Mouse (Mus musculus): ENCODE results near the gene H2-DMb1. TPM values are rescaled to one million over a fixed set of nuclear protein-coding genes. Genes with fewer than 3 reads are reported as not detected.

H2-DMb1 gene
- polyA plus RNA-seq, 1 experiment from 2014 or later = 0.43 TPM

DNA sequence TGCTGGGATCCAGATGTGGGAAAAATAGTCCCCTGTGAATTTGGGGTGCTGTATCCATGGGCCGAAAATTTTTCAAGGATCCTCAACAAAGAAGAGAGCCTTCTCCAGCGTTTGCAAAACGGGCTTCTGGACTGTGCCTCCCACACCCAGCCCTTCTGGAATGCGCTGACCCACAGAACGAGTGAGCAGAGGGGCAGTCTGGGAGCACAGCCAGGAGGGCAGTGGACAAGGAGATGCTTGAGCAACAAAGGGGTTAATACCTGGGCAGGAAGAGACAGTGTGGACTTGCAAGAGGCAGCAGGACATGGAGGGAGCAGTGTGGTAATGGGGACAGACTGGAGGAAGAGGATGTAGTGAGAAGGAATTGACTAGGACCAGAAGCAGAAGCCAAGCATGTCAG is 2.7 kb downstream of the H2-DMb1 start:
- no peak overlapping the region for H3K4me2 ChIP-seq (ENCODE audit: low read depth, low read length)
- ATAC-seq (ENCODE audit: low read depth) = no peak
- H3K4me3 ChIP-seq (ENCODE audit: low read depth, low read length) = no peak overlapping the region
- no peaks in the 10 kb centered on the region for H3K36me3 ChIP-seq (ENCODE audit: control insufficient read depth, insufficient read depth, low read length)
- H3K27ac ChIP-seq (ENCODE audit: low read depth, low read length) = no peak overlapping the region
- 58% methylated on average over 5 of the region's 5 CpGs for WGBS
- no peaks in the 10 kb centered on the region for H3K27me3 ChIP-seq (ENCODE audit: control insufficient read depth, insufficient read depth, low read length)
- no peak overlapping the region for H3K9ac ChIP-seq (replicated peaks; ENCODE audit: low read depth, low read length)
- no peaks in the 10 kb centered on the region for H3K4me1 ChIP-seq (ENCODE audit: control insufficient read depth, insufficient read depth, low read length)
- H3K9me3 ChIP-seq (ENCODE audit: control insufficient read depth, low read length) = no peaks in the 10 kb centered on the region

DNA sequence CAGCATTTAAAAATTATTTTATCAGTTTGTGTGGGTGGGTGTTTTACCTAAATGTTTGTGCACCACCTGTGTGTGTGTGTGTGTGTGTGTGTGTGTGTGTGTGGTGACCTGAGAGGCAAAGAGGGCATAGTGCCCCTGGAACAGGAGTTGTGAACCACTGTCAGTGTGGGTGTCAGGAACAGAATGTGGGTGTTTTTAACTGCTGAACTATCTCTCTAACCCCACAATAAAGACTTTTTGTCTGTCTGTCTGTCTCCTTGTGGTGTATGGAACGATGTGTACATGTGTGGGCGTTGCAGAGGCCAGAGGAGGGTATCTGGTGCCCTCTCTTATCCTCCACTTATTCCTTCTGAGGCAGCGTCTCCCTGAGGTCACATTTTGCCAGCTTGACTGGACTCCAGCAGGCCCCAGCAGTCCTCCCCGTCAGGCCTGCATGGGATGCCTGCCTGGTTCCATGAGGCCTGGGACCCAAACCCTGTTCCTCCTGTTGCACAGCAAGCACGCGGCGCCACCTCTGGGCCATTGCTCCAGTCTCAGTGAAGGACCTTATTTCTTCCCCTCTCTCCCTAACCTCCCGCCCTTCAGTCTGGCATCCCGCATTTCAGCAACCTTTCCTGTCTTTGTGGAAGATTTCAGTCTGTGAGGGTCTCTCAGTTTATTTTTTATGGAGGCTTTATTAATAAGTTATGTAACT is 11.5 kb downstream of the H2-DMb1 start:
- Histone ChIP-seq H3K4me2 (ENCODE audit: low read depth, low read length) (no peak overlapping the region), H3K4me1 (ENCODE audit: control insufficient read depth, insufficient read depth, low read length) (no peaks in the 10 kb centered on the region), H3K27me3 (ENCODE audit: control insufficient read depth, insufficient read depth, low read length) (no peaks in the 10 kb centered on the region), H3K27ac (ENCODE audit: low read depth, low read length) (no peak overlapping the region), H3K9ac (replicated peaks; ENCODE audit: low read depth, low read length) (no peak overlapping the region), H3K9me3 (ENCODE audit: control insufficient read depth, low read length) (no peaks in the 10 kb centered on the region), H3K36me3 (ENCODE audit: control insufficient read depth, insufficient read depth, low read length) (no peaks in the 10 kb centered on the region), H3K4me3 (ENCODE audit: low read depth, low read length) (no peak overlapping the region)
- WGBS = 45% methylated on average over 9 of the region's 9 CpGs
- ATAC-seq (ENCODE audit: low read depth) = no peak

DNA sequence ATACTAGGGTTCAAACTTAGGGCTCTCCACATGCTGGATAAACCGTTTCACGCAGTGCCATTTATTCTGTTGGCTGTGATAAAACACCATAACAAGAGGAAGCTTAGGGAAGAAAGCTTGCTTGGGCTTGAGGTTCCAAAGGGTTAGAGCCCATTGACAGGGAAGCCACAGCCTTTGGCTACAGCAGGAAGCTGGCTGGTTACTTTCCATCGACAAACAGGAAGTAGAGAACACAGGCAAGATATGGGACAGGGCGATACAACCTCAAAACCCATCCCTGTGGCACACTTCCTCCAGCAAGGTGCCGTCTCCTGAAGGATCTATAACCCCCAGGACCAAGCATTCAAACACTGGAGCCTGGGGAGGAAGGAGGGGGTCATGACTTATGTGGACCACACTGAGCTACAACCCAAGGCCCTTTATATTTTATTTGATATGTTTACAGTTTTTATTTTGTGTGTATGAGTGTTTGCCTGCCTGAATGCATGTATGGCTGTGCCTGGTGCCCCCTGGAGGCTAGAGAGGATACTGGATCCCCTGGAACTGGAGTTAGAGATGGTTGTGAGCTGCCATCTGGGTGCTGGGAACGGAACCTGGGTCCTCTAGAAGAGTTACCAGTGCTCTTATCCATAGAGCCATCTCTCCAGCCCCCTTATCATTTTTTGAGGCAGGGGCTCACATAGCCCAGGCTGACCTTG is 12.3 kb downstream of the H2-DMb1 start:
- Histone ChIP-seq H3K27me3 (ENCODE audit: control insufficient read depth, insufficient read depth, low read length) (no peaks in the 10 kb centered on the region), H3K4me2 (ENCODE audit: low read depth, low read length) (no peak overlapping the region), H3K9me3 (ENCODE audit: control insufficient read depth, low read length) (no peaks in the 10 kb centered on the region), H3K4me1 (ENCODE audit: control insufficient read depth, insufficient read depth, low read length) (no peaks in the 10 kb centered on the region), H3K9ac (replicated peaks; ENCODE audit: low read depth, low read length) (no peak overlapping the region), H3K27ac (ENCODE audit: low read depth, low read length) (no peak overlapping the region), H3K36me3 (ENCODE audit: control insufficient read depth, insufficient read depth, low read length) (no peaks in the 10 kb centered on the region), H3K4me3 (ENCODE audit: low read depth, low read length) (no peak overlapping the region)
- 85% methylated on average over 6 of the region's 6 CpGs for WGBS
- ATAC-seq (ENCODE audit: low read depth) = no peak

DNA sequence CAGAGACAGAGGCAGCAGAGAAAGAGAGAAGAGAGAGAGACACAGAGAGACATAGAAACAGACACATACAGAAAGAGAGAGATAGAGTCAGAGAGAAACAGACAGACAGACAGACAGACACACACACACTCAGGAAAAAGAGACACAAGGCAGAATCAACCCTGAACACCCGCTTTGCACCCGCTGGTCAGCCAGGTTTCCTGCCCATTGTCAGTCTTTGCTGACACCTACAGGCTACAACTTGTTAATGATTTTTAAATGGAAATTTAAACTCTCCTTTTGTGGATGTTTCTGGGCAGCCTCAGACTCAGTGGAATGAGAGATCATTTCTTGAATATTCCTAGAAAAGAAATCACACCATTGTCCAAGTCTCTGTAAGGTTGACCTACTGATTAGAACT is 16.4 kb downstream of the H2-DMb1 start:
- no peaks in the 10 kb centered on the region for H3K27me3 ChIP-seq (ENCODE audit: control insufficient read depth, insufficient read depth, low read length)
- no peaks in the 10 kb centered on the region for H3K9me3 ChIP-seq (ENCODE audit: control insufficient read depth, low read length)
- H3K4me2 ChIP-seq (ENCODE audit: low read depth, low read length) = no peak overlapping the region
- H3K9ac ChIP-seq (replicated peaks; ENCODE audit: low read depth, low read length) = no peak overlapping the region
- no peak for ATAC-seq (ENCODE audit: low read depth)
- no peak overlapping the region for H3K4me3 ChIP-seq (ENCODE audit: low read depth, low read length)
- no peaks in the 10 kb centered on the region for H3K4me1 ChIP-seq (ENCODE audit: control insufficient read depth, insufficient read depth, low read length)
- no peaks in the 10 kb centered on the region for H3K36me3 ChIP-seq (ENCODE audit: control insufficient read depth, insufficient read depth, low read length)
- 3% methylated on average over 2 of the region's 2 CpGs for WGBS
- no peak overlapping the region for H3K27ac ChIP-seq (ENCODE audit: low read depth, low read length)

DNA sequence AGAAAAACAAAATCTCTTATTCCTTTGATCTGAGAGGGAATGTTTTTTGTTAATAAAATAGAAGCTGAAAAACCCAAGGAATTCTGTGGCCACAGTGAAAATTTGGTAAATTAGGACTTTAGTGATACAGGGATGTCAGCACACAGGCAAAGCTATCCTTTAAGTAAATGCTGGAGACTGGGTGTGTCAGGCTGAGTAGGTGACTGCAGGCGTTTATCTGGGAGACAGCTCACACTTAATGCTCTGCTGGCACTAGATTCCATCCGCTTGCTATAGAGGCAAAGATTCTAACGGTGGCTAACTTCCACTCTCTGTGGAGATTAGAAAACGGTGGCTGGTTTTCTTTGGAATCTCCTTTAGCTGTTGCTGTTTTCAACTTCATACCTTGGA is 17.6 kb downstream of the H2-DMb1 start:
- H3K4me3 ChIP-seq (ENCODE audit: low read depth, low read length) = no peak overlapping the region
- no peak for ATAC-seq (ENCODE audit: low read depth)
- no peak overlapping the region for H3K9ac ChIP-seq (replicated peaks; ENCODE audit: low read depth, low read length)
- no peak overlapping the region for H3K27ac ChIP-seq (ENCODE audit: low read depth, low read length)
- no peaks in the 10 kb centered on the region for H3K4me1 ChIP-seq (ENCODE audit: control insufficient read depth, insufficient read depth, low read length)
- no peaks in the 10 kb centered on the region for H3K9me3 ChIP-seq (ENCODE audit: control insufficient read depth, low read length)
- H3K36me3 ChIP-seq (ENCODE audit: control insufficient read depth, insufficient read depth, low read length) = no peaks in the 10 kb centered on the region
- 35% methylated on average over 4 of the region's 4 CpGs for WGBS
- H3K4me2 ChIP-seq (ENCODE audit: low read depth, low read length) = no peak overlapping the region
- H3K27me3 ChIP-seq (ENCODE audit: control insufficient read depth, insufficient read depth, low read length) = no peaks in the 10 kb centered on the region

DNA sequence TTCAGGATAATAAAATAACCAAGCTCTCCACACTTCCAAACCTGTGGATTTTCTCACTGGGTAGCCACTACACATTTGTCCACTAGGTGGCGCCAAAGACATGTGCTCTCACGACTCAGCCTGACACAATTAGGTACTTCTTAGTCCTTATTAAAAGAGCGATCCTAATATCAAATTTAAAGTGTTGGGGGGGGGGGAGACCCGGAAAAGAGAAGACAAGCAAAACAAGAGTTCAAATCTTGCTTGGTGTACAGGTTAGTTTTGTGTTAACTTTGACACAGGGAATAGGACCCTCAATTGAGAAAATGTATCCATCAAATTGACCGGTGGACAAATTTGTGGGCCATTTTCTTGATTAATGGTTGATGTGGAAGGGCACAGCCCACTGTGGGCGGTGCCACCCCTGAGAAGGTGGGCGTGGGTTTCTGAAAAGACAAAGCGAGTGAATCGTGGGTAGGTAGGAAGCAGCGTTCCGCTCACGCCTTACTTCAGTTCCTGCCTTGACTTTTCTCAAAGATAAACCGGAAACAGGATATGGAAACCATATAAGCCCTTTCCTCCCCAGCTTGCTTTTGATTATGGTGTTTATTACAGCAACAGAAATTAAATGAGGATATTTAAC is 18.1 kb downstream of the H2-DMb1 start:
- Histone ChIP-seq H3K27ac (ENCODE audit: low read depth, low read length) (no peak overlapping the region), H3K36me3 (ENCODE audit: control insufficient read depth, insufficient read depth, low read length) (no peaks in the 10 kb centered on the region), H3K4me3 (ENCODE audit: low read depth, low read length) (no peak overlapping the region), H3K4me1 (ENCODE audit: control insufficient read depth, insufficient read depth, low read length) (no peaks in the 10 kb centered on the region), H3K4me2 (ENCODE audit: low read depth, low read length) (no peak overlapping the region), H3K9ac (replicated peaks; ENCODE audit: low read depth, low read length) (no peak overlapping the region), H3K9me3 (ENCODE audit: control insufficient read depth, low read length) (no peaks in the 10 kb centered on the region), H3K27me3 (ENCODE audit: control insufficient read depth, insufficient read depth, low read length) (no peaks in the 10 kb centered on the region)
- ATAC-seq (ENCODE audit: low read depth) = no peak
- WGBS = 43% methylated on average over 13 of the region's 13 CpGs

DNA sequence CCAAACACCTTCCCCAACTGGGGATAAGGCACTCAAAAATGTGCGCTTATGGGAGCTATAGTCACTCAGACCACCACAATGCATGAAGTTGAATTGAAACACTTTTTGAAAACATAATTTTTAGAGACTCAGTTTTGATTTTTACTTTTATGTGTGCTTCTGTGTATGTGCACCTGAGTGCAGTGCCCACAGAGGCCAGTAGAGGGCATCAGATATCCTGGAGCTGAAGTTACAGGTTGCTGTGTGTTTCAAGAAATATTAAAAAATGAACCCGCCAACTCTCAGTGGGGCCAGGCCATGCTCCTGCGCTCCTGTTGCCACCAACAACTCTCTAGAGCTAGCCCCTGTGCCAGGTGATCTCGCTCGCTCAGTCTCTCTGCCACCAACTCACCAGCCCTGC is 19.7 kb downstream of the H2-DMb1 start:
- Histone ChIP-seq H3K4me2 (ENCODE audit: low read depth, low read length) (no peak overlapping the region), H3K27ac (ENCODE audit: low read depth, low read length) (no peak overlapping the region), H3K4me3 (ENCODE audit: low read depth, low read length) (no peak overlapping the region), H3K9me3 (ENCODE audit: control insufficient read depth, low read length) (no peaks in the 10 kb centered on the region), H3K27me3 (ENCODE audit: control insufficient read depth, insufficient read depth, low read length) (no peaks in the 10 kb centered on the region), H3K4me1 (ENCODE audit: control insufficient read depth, insufficient read depth, low read length) (no peaks in the 10 kb centered on the region), H3K36me3 (ENCODE audit: control insufficient read depth, insufficient read depth, low read length) (no peaks in the 10 kb centered on the region), H3K9ac (replicated peaks; ENCODE audit: low read depth, low read length) (no peak overlapping the region)
- ATAC-seq (ENCODE audit: low read depth) = no peak
- WGBS = 94% methylated on average over 5 of the region's 5 CpGs

DNA sequence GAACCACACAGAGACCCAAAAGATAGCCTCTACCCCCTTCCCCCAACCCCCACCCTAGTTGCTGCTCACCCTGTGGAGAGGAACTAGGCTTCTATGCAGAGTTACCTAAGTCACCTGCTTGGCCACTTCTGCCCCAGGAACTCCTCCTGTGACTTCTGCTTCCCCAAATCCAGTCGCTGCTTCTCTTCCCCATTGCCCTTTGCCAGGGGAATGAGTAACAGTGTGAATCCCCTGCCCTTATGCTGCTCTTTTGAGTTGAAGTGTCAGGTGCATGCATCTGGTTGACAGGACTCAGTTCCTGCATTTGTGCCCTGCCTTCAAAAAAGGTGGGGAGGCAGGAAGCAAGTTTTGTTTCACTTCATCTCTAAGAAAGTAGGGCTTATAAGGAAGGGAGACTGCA is 21.2 kb downstream of the H2-DMb1 start:
- H3K27ac ChIP-seq (ENCODE audit: low read depth, low read length) = no peak overlapping the region
- H3K9me3 ChIP-seq (ENCODE audit: control insufficient read depth, low read length) = no peaks in the 10 kb centered on the region
- no peak for ATAC-seq (ENCODE audit: low read depth)
- no peak overlapping the region for H3K4me2 ChIP-seq (ENCODE audit: low read depth, low read length)
- WGBS = 56% methylated on average over 1 of the region's 1 CpGs
- no peak overlapping the region for H3K9ac ChIP-seq (replicated peaks; ENCODE audit: low read depth, low read length)
- H3K27me3 ChIP-seq (ENCODE audit: control insufficient read depth, insufficient read depth, low read length) = no peaks in the 10 kb centered on the region
- H3K4me1 ChIP-seq (ENCODE audit: control insufficient read depth, insufficient read depth, low read length) = no peaks in the 10 kb centered on the region
- H3K36me3 ChIP-seq (ENCODE audit: control insufficient read depth, insufficient read depth, low read length) = no peaks in the 10 kb centered on the region
- H3K4me3 ChIP-seq (ENCODE audit: low read depth, low read length) = no peak overlapping the region

DNA sequence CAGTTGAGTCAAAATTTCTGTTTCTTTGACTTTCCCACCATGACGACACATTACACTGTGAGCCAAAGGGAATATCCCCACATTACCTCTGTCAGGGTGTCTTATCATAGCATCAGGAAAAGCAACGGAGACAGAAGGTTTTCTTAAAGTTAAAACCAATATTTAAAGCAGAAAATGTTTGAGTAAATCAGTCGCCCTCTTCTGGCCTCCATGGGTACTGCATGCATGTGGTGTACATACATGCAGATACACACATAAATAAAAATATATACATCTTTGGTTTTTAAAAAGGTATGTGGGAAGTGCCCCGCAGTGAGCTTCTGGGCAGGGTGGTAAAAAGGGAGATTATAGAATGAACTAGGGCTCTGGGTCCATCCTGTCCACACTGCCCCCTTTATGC is 24.3 kb downstream of the H2-DMb1 start:
- 76% methylated on average over 4 of the region's 4 CpGs for WGBS
- ATAC-seq (ENCODE audit: low read depth) = no peak
- H3K4me1 ChIP-seq (ENCODE audit: control insufficient read depth, insufficient read depth, low read length) = no peaks in the 10 kb centered on the region

More for the DNA sequence above, 24.3 kb downstream of the H2-DMb1 start:
- Histone ChIP-seq H3K27ac (ENCODE audit: low read depth, low read length) (no peak overlapping the region), H3K9ac (replicated peaks; ENCODE audit: low read depth, low read length) (no peak overlapping the region), H3K4me3 (ENCODE audit: low read depth, low read length) (no peak overlapping the region), H3K36me3 (ENCODE audit: control insufficient read depth, insufficient read depth, low read length) (no peaks in the 10 kb centered on the region), H3K4me2 (ENCODE audit: low read depth, low read length) (no peak overlapping the region), H3K27me3 (ENCODE audit: control insufficient read depth, insufficient read depth, low read length) (no peaks in the 10 kb centered on the region), H3K9me3 (ENCODE audit: control insufficient read depth, low read length) (no peaks in the 10 kb centered on the region)

Data from neural tube, embryonic 14.5 days (tissue).